Mouse (Mus musculus): ENCODE data around the gene Gsg1l2.

The Gsg1l2 gene

GRCm38 (mm10) chr11:67819604-67820003 lies 45.2 kb downstream of the Gsg1l2 start:
- DNase-seq (ENCODE audit: low read depth) = no peak

GRCm38 (mm10) chr11:67820221-67820620 lies 45.8 kb downstream of the Gsg1l2 start:
- DNase-seq (ENCODE audit: low read depth) = no peak

GRCm38 (mm10) chr11:67821560-67821959 lies 47.2 kb downstream of the Gsg1l2 start:
- no peak for DNase-seq (ENCODE audit: low read depth)

GRCm38 (mm10) chr11:67828360-67829059 lies 54.1 kb downstream of the Gsg1l2 start:
- DNase-seq (ENCODE audit: low read depth) = no peak

- no peak for DNase-seq (ENCODE audit: low read depth)
These were observed 55.1 kb downstream of the Gsg1l2 start for GRCm38 (mm10) chr11:67829530-67829929.

GRCm38 (mm10) chr11:67831820-67832219 lies 57.4 kb downstream of the Gsg1l2 start:
- no peak for DNase-seq (ENCODE audit: low read depth)

GRCm38 (mm10) chr11:67835408-67836078 lies 61.1 kb downstream of the Gsg1l2 start:
- DNase-seq (ENCODE audit: low read depth) = no peak
